Mouse (Mus musculus) urinary bladder, adult 18-20 months (tissue): ENCODE data around the gene Pfn3.
A peak's percentile ranks its signal among the peaks of the same experiment; 100 is the strongest.

ENCODE experiments used
- DNase-seq, 2 experiments: peaks; one replicate each; pipeline ENCODE4 v3.0.0; 2022; ENCODE audit warnings: low spot score in 2 of 2, mixed read lengths in 2 of 2

Gene Pfn3

DNA sequence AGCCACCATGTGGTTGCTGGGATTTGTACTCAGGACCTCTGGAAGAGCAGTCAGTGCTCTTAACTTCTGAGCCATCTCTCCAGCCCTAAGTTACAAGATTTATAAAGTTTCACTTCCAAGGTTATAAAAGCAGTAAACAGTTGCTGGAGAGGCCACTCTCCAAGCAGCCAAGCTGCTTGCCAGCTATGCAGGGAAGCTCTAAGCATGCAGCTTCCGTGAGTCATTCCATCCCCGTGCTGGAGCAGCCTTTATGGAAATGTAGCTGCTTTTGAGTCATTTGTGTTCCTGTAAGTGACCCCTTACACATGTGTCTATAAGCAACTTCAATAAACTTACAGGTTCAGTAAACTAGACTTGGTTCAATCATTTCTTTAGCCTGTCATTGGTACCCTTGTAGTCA lies 15.5 kb upstream of the Pfn3 start:
- no peak for DNase-seq

DNA sequence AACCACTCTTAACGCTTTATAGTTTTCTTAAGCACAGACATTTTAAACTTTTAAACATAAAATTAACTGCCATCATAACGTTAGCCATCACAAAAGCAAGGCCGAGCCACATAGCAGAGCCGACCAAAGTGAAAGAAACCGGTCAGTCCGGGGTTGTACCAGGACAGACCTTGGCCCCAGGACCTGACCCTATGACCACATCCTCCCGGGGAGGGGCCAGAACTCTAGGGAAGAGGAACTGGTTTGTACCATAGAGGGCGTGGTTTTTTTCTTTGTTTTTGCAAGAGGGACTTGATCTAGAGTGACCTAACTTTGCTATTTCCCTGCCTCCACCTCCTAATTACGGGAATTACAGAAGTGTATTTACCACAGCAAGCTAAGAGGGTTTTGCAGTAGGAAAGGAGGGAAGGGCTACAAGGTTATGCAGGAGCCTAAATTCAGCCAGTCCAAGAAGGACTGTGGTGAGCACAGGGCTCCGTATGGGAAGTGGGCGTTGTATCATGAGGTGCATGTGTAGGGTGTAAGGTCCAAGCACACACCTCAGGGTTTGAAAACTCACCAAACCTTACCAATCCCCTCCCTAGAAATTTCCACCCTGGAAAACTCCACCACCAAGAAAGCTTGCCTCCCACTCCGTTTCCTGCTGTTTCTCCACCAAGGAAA lies 14.3 kb upstream of the Pfn3 start:
- DNase-seq = peak; percentile 30 to 73

DNA sequence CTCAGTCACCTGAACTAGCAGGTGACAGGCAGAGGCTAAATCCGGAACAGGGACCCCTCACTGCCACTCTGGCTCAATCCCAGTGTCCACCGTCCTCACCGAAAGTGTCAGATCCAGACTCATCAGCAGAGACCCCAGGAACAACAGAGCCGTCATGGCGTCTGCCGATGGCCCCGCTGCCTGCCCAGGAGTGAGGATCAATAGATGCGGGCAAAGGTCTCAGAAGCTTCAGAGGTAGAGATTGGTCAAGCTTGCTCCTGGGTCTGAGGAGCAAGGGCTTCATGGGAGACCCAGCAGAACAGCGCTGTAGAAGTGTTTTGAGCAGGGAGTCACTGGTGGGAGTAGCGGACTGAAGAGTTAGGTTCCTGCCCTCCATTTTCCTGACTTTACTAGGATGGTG lies 11.6 kb upstream of the Pfn3 start, which contains the start of gene F12:
TSS of gene F12 (minus strand) at position 181 of the 400 bp plus-strand sequence.
- DNase-seq = no peak

DNA sequence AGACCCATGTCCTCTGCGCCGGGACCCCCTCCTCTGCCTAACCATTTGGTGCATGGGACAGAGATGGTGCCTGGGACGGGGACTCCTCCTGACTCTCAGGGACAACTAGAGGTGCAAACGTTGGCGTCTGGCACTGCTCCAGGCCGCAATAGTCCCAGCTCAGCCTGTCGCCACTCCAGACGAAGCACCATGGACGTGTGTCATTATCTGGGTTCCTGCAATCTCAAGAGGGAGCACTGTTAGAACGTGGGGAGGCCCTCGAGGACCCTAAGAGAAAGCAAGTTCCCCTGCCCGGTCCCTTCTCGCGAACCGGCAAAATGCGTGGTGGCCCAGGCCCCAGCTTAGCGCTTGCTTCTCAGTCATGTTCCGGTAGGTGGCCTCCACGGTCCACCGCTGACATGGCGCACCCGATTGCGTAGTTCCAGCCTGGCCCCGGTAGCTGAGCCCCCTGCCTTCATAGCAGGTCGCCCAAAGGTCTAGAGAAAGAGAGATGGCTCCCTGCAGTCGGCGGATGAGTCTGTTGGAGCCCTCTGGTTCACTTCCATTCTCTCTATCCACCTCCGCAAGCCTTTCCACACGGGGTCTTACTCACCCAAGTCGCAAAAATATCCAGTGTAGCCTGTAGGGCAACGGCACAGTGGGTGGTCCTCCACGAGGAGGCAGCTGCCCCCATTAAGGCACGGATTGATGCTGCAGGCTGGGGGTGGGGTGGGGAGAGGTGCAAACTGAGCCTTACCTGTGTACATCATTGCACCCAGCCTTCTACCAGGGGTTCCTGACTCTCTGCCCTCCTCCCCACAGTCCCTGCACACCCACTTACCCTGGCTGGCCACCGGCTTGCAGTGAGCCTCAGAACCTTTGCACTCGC lies 6.1 kb upstream of the Pfn3 start:
- peak; percentile 43 to 60 for DNase-seq

DNA sequence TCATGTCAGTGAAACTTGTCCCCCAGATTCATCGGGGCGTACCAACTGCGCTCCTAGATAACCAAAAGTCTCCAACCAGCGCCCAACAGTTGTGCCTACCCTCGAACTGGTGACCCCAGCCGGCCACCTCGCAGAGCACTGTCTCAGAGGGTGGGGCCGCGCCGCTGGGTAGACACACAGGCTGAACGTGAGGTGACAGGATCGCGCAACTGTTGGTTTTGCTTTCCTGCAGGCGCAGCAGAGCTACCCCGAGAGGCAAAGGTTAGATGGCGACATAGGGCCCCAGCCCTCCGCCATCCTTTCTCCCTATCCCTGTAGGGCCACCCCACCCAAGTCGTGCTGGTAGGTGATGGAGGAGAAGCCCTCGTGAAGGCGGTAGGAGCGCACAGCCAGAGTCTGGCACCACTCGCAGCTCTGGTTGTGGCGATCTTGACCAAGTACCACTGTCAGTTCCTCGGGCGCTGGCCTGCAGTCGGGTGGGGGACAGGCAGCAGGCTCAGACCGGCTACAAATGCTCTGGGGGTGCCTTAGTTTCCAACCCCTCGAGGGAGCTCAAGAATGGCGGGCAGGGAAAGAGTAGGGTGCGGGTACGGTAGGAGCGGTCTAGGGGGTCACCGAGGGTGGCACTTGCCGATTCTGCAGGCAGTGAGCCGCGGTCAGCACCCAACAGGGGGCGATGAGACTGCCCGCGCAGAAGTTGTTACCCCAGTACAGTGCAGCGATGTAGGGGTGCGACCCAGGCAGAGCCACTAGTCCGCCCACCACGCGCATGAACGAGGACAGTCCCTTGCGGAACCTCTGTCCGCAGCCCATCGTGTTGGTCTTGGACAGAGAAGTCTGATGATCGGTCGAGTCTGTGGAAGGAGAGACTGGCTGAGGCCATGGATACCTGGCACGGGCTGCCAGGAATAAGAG lies 5.2 kb upstream of the Pfn3 start:
- no peak for DNase-seq

DNA sequence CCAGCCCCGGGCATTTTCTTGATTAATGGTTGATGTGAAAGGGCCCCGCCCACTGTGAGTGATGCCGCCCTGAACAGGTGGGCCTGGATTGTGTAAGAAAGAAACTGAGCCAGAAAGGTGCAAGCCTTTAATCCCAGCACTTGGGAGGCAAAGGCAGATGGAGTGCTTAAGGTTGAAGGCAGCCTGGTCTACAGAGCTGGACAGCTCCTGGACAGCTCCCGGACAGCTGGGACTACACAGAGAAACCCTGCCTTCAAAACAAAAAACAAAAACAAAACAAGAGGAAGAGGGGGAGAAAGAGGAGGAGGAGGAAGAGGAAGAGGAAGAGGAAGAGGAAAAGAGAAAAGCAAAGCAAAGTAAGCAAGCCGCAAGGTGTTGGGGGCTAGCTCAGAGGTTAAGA lies 4.1 kb upstream of the Pfn3 start:
- no peak for DNase-seq

DNA sequence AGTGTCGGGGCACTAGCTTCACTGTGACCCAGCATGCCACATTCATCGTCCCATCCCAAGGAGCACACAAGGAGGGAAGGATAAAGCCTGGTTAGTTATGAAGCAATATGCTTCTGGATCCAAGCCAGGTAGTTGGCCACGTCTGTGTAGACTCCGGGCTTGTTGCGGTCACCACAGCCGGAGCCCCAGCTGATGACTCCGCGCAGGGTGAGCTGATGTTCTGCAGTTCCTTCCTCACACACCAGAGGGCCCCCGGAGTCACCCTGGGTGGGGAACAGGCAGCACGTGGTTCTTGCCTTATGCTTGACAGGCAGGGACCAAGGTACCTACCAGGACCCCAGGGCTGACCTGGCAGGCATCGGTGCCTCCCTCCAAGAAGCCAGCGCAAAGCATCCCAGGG lies 3.0 kb upstream of the Pfn3 start:
- peak; percentile 81 to 90 for DNase-seq

DNA sequence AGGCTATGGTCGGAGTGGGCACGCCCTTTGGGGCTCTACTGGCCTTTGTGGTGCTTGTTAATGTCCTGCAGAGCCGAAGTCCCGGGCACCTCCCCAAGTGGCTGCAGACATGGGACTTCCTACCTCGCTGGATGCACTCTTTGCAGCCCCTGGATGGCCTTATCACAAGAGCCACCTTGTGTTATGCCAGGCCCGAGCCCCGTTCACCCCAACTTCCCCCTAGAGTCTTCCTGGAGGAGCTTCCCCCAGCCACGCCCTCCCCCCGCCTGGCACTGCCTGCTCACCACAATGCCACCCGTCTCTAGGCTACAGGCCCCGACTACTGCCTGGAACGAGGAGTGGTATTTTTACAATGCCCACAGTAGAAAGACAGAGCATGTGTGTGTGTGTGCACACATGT lies 1.7 kb downstream of the Pfn3 start:
- DNase-seq = no peak

DNA sequence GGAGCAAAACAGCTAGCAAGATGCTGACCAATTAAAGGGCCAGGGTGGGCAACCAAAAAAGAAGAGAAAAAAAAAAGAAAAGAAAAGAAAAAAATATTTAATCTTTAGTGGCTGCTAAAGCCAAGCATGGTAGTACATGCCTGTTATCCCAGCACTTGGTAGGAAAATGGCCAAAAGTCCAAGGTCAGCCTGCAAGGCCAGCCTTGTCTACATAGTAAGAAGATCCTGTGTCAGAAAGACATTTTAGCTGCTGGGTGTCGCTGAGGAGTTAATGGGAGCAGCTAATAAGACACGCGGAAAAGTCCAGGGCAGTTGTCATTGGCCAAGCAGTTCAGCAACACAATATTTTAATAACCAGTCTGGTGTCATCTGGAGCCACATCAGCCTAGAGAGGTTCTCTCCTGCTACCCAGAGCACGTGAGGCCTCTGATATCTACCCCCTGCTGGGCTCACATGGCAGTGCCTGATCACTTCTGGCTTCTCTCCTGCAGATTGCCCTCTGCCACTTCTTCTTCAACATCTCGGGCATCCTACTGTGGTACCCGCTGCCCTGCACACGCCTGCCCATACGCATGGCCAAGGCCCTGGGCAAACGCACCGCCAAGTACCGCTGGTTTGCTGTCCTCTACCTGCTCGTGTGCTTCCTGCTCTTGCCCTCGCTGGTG lies 2.3 kb downstream of the Pfn3 start:
- no peak for DNase-seq

DNA sequence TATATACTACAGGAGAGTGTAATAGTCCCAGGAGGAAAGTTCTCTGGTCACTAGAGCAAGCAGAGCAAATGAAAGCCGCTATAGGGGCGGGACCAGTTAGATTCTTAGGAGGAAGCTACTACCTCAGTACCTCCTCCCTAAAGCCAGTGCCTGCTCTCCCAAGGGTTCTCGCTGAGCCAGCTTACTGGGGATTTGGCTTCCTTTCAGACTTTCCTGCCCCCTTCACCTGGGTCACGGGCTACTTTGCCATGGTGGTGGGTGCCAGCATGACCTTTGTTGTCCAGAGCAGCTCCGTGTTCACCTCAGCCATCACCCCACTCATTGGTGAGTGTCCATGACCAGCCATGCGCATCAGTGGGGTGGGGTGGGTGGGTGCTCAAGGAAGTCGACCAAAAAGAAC lies 3.2 kb downstream of the Pfn3 start:
- DNase-seq = no peak

DNA sequence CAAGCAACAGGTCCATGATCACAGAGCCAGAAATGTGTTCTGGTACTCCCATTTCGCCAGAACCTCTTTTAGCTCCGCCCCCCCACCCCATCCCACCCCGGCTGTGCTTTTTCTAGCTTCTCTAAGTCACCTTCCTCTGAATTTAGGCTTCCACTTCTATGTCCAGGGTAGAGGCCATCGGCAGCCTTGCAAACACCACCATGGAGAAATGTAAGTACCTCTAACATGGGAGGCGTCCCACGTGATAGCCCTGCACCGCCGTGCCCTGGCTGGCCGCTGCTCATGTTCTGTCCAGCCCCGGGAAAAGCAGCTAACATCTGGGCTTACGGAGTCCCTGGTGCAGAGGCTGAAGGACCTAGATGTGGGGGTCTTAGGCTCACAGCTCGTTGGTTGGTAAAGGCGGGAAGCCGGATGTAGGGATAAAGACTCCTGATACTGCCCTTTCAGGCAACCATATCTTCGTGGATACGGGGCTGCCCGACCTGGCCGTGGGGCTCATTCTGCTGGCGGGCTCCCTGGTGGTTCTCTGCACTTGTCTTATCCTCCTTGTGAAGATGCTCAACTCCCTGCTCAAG lies 6.4 kb downstream of the Pfn3 start:
- no peak for DNase-seq

DNA sequence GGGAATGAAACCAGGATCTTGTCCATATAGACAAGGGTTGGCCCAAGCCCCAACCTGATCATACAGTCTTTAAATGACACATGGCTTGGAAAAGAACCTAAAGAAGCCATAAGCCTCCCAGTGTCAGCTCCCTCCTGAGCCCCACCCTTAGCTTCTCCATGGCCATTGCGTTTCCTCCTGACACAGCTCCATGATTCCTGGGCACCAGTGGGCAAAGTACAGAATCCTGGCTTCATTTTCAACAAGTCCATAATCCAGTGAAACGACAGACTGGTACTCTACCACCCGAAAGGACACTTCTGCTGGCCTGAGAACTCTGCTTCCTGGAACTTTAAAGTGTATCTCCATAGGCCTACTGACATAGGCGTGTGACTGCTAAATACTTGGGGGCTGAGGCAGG lies 7.7 kb downstream of the Pfn3 start:
- DNase-seq = no peak

DNA sequence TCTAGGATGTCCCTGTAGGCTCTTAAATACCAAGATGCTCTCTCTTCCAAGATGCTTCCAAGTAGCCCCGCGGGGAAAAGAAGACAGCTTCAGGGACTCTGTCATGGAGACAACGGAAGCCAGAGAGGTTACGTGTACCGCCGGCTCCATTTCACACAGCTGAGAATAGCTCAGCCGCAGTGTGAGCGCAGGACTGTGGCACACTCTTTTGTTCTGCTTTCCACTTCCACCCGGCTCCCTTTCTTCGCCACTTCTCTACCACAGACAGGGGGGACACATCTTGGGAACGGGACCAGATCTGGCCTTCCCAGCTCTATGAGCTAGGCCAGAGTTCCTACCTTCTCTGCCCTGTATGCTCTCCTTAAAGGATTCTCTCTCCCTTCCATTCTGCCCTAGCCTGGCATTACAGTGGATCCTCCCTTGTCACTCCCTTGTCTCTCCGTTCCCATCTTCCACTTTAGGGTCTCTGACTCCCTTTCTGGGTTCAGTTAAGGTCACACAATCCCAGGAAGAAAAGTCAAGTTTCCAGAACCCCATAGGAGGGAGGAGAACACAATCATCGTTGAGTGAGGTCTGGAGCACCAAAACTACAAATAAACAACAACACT lies 9.1 kb downstream of the Pfn3 start:
- no peak for DNase-seq

DNA sequence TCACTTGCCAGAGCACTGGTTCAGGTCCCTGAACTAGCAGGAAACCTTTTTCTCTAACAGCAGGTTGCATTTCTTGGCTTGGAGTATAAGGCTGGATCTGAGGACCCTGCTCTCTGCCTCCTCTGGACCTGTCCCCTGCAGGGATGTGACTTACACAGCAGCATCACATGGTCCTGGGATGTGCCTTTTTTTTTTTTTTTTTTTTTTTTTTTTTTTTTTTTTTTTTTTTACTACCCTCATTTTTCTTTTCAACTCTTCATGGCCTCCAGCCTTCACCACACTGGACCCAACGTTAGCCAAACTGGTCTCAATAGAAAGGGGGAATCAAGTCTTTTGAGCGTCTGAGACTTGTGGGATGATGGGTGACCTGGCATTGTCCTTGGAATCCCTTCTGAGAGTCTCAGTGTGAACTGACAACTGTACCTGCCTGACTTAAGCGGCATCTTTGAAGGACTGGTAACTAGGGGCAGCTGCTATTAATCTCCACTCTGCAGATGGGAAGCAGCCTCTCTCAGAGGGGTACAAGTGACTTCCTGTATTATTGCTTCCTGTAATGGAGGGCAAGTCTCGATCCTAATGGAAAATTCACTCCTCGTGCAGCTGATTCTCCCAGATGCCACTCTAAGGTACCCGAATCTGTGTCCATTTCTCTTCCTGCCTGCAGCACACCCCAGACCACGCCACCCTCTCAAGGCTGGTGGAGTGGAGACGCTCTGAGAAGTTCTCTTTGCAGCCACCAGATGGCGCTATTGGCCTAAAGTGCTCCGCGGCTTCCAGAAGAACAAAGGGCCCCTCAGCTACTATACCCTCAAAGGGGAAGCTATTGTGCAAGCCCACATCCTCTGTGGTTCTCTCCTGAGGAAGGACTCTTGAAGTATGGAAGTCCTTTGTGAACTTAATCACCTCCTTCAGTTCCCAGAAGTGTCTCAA lies 9.9 kb downstream of the Pfn3 start:
- DNase-seq = peak; percentile 44 to 56

DNA sequence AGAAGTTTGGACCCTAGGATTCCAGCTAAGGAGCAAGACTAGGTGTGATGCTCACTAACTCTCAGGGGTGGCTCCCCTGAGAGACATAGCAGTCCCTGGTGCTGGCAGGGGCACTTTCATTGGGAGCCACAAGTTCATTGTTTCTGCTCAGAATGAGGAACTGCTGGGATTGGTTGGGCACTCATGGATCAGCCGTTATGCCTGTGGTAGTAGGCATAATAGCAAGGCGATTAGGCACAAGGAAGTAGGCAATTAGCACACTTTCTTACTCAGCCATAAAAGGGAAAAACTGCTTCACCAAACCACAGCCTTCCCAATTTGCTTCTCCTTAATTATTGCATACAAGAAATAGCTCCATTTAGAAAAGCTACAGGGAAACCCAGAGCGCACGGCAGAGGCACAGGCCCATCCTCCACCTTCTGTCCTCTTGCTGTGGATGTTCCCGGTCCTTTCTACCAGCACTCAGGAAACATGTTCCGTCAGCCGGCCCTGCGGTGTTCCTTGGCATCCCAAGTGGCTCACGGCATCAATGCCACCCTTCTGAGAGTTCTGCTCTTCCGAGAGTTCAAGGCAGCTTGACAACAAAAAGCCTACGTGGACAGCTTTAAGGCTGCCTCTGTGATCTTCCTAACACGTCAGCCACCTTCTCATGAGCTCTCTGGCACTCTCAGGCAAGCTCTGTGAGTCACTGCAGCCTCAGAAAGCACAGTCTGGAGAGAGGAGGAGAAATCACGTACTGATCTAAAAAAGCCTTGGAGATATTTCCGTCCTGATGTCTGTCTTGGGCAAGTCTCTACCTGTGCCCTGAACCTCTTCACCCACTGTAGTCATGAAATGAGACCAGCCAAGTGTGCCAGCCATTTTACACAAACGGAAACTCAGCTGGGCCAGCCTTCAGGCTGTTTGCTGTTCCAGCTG lies 10.8 kb downstream of the Pfn3 start:
- peak in 1 of 2 experiments; percentile 62 for DNase-seq

DNA sequence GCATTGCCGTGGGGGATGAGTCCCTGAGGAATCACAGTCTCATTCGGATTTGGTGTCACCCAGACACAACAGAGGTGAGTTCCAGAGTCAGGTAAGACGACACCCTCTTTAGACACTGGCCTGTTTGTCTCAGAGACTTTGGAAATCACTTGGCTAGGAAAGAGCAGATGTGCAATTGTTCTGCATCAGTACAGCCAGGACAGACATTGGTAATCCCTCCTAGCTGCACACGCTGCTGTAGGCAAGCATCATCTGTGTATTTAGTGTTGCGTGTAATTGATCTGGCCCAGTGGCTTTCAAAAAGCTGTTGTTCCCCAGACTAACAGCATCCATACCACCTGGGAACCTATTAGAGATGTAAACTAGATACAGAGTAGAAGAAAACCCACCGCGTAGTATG lies 11.8 kb downstream of the Pfn3 start:
- DNase-seq = no peak

DNA sequence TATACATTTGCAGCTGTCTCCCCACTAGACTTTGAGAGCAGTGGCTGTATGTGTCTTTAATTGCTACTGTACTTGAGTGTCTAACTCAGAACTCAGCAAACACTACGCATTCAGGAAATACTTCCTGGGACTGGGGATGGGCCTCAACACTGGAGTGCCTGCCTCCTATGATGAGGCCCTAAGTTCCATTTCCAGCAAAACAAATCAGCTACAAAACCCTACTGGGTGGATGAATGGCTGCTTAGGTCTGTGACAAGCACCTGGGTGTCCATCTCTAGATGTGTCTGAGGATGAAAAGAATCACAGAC lies 15.0 kb downstream of the Pfn3 start:
- DNase-seq = no peak

DNA sequence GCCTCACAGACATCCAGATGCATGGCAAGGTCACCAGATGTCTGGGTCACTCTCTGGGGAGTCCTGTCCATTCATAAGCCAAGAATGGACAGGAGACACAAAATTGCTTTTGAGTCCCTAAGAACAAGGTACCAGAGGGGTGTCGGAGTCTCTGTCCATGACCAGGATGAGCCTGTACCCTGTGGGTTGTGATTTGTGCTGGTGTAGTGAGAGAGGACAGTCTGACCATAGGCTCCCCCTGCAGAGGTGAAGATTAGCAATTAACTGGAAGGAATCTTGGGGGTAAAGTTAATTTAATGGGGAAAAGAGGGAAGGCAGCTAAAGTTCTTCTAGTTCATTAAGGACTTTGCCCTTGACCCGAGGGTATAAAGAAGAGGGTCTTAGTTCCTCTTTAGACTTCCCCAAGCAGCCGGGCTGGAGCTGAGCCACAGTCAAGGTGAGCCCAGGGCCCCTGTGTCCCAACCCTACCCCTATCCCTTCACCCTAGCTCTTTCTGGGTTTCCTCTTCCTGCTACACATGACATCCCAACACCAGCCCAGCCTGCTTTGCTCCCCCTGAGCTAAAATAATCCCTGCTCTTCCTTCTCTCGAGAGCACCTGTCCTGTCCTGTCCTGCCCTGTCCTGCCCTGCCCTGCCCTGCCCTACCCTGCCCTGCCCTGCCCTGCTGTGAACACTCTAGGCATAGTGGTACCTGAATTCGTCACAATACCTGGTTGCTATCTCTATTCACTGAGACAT lies 15.6 kb downstream of the Pfn3 start:
- peak in 1 of 2 experiments; percentile 36 for DNase-seq
